Mouse (Mus musculus): ENCODE results near the gene Gm10775. TPM values are rescaled to one million over a fixed set of nuclear protein-coding genes. Genes with fewer than 3 reads are reported as not detected.

Gm10775 gene
- polyA plus RNA-seq, 1 experiment from 2014 or later, result not detected

- Histone ChIP-seq H3K9me3 (peaks cover 40% of the 10 kb centered on the region), H3K4me2 (replicated peaks) (peak overlapping the region; percentile 58), H3K27ac (peak overlapping the region; percentile 64), H3K27me3 (replicated peaks) (no peaks in the 10 kb centered on the region), H3K9ac (peak overlapping the region; percentile 72), H3K4me1 (0 out of 2 replicates have a peak, but pooled peaks cover 3% of the 10 kb centered on the region), H3K4me3 (peak overlapping the region; percentile 61), H3K36me3 (peaks cover 30% of the 10 kb centered on the region)
- peak; percentile 65 for ATAC-seq (ENCODE audit: low FRiP score, low read depth)
- WGBS, result 15% methylated on average over 9 of the region's 9 CpGs
These were observed 18.6 kb downstream of the Gm10775 start for GRCm38 (mm10) chr13:65277994-65278382.

GRCm38 (mm10) chr13:65278383-65279341 lies 19.3 kb downstream of the Gm10775 start, which contains the start of gene Zfp369:
Gene Zfp369, plus strand, starts transcription at chr13:65278814.
- peaks cover 35% of the 10 kb centered on the region for H3K9me3 ChIP-seq
- peak within 1 kb of the TSS; percentile 64 for H3K27ac ChIP-seq
- peak within 1 kb of the TSS; percentile 72 for H3K9ac ChIP-seq
- H3K27me3 ChIP-seq (replicated peaks), result no peaks in the 10 kb centered on the region
- H3K4me1 ChIP-seq, result 0 out of 2 replicates have a peak, but pooled peaks cover 3% of the 10 kb centered on the region
- ATAC-seq (ENCODE audit: low FRiP score, low read depth), result peak; percentile 99
- under 1% methylated on average over 50 of the region's 50 CpGs for WGBS
- peak within 1 kb of the TSS; percentile 58 for H3K4me2 ChIP-seq (replicated peaks)
- H3K36me3 ChIP-seq, result peaks cover 30% of the 10 kb centered on the region
- H3K4me3 ChIP-seq, result peak within 1 kb of the TSS; percentile 61

- WGBS, result 91% methylated on average over 2 of the region's 2 CpGs
- no peak overlapping the region for H3K9ac ChIP-seq
- no peak for ATAC-seq (ENCODE audit: low FRiP score, low read depth)
- H3K4me2 ChIP-seq (replicated peaks), result no peak overlapping the region
- H3K27me3 ChIP-seq (replicated peaks), result no peaks in the 10 kb centered on the region
- H3K4me1 ChIP-seq, result no peaks in the 10 kb centered on the region
- no peak overlapping the region for H3K27ac ChIP-seq
- H3K4me3 ChIP-seq, result no peak overlapping the region
- peaks cover 69% of the 10 kb centered on the region for H3K9me3 ChIP-seq
- H3K36me3 ChIP-seq, result peaks cover 82% of the 10 kb centered on the region
These were observed 27.4 kb downstream of the Gm10775 start for GRCm38 (mm10) chr13:65286771-65287170.

- 94% methylated on average over 4 of the region's 4 CpGs for WGBS
- no peak overlapping the region for H3K4me3 ChIP-seq
These were observed 37.0 kb downstream of the Gm10775 start for GRCm38 (mm10) chr13:65296354-65296753.

More at GRCm38 (mm10) chr13:65296354-65296753, 37.0 kb downstream of the Gm10775 start:
- Histone ChIP-seq H3K36me3 (peaks cover 68% of the 10 kb centered on the region), H3K4me2 (replicated peaks) (no peak overlapping the region), H3K9me3 (peaks cover 68% of the 10 kb centered on the region), H3K4me1 (no peaks in the 10 kb centered on the region), H3K27me3 (replicated peaks) (no peaks in the 10 kb centered on the region), H3K27ac (no peak overlapping the region), H3K9ac (no peak overlapping the region)
- ATAC-seq (ENCODE audit: low FRiP score, low read depth), result no peak

Other genes with a start within 250 kb of the Gm10775 start
- gene Spata31d1c, start 226.5 kb upstream of the Gm10775 start, polyA plus RNA-seq (2016; fragmentation: Nextera tagmentation; extraction: Ambion mirVana), result 0.05 TPM in 1 of 2 replicates, not detected in the other
- not detected in 2 replicates for gene Prss47, start 206.8 kb upstream of the Gm10775 start, polyA plus RNA-seq (2016; fragmentation: Nextera tagmentation; extraction: Ambion mirVana)
- 38.4 and 41.7 TPM in 2 replicates for gene Mfsd14b, start 146.6 kb upstream of the Gm10775 start, polyA plus RNA-seq (2016; fragmentation: Nextera tagmentation; extraction: Ambion mirVana)
- gene Olfr465-ps1, start 121.5 kb upstream of the Gm10775 start, polyA plus RNA-seq (2016; fragmentation: Nextera tagmentation; extraction: Ambion mirVana), result not detected in 2 replicates
- gene Olfr466, start 109.3 kb upstream of the Gm10775 start, polyA plus RNA-seq (2016; fragmentation: Nextera tagmentation; extraction: Ambion mirVana), result not detected in 2 replicates
- gene Nlrp4f, start 53.6 kb upstream of the Gm10775 start, polyA plus RNA-seq (2016; fragmentation: Nextera tagmentation; extraction: Ambion mirVana), result 0.10 TPM in 1 of 2 replicates, not detected in the other
- gene Zfp369, start 19.3 kb downstream of the Gm10775 start, polyA plus RNA-seq (2016; fragmentation: Nextera tagmentation; extraction: Ambion mirVana), result 17.9 and 21.2 TPM in 2 replicates

Data from neural tube, embryonic 12.5 days (tissue).